Mouse (Mus musculus) embryo, embryonic 10.5 days (tissue): ENCODE data around the gene Nim1k.
"Not testable (repeated sequence)": the region's sequence is repeated elsewhere in the genome, so short reads cannot be mapped to it uniquely, and the experiment has no call there.

ENCODE experiments used
- DNase-seq: peaks from one replicate; pipeline ENCODE4 v3.0.0-alpha.2; 2015; ENCODE audit warnings: low spot score

Gene Nim1k

DNA sequence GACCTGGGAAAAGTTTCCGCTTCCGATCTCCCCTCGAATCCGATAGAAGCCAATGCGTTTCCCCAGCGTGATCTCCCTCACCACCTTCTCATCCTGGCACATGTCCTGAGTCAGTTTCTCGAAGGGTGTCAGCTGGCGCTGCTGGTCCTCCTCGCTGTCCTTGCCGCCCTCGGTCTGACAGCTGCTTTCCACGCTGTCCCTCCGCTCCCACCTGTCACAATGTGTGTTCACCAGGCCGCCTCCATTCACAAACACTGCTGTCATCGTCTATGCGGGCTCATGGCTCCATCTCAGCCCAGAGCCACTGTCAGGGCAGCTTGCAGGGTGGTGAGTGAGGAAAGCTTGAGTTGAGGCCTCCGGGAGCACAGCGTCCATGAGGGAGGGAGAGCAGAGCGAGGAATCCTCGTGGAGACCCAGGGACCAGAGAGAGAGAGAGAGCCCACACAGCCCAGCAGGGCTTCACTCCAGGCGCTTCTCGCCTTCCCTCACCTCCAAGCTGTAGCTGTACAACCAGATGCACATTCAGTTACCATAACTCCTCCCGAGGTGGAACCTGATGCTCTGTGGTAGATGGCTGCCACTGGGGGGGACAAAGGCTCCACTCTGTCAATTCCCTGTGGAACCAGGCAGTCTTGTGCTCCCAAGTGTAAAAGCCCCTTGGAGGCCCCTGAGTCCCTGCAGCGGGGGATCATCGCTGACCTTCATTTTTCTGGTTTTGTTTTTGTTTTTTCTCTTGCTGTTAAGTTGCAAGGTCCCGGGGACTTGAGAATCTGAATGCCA lies 27.9 kb downstream of the Nim1k start:
- no peak for DNase-seq

DNA sequence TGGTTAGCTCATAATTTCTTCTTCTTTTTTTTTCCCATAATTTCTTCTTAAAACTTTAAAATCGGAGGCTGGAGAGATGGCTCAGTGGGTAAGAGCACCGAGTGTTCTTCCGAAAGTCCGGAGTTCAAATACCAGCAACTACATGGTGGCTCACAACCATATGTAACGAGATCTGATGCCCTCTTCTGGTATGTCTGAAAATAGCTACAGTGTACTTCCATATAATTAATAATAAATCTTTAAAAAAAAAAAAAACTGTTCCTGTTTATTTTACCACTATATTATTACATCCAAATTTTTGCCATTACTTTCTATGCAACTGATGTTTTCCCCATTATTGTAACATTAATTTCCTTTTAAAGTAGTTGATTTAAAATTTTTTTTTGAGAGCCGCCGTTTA lies 31.1 kb downstream of the Nim1k start:
- DNase-seq: no peak

DNA sequence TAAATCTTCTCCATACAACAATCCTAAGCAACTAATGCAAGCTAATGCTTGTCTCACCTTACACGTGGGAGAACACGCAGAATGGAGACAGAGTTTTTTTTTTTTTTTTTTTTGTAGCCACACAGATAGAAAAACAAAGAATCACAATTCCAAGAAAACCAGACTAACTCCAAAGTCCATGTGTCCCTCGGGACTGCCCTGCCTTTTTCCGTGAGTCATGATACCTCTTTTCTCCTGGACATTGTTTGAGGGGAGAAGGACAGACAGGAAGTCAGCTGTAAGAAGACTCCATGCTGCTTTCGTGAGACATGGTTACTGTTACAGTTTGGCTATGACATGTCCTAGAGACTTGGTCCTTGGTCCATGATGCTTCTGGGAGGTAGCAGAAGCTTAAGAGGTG lies 32.3 kb downstream of the Nim1k start:
- no peak for DNase-seq

DNA sequence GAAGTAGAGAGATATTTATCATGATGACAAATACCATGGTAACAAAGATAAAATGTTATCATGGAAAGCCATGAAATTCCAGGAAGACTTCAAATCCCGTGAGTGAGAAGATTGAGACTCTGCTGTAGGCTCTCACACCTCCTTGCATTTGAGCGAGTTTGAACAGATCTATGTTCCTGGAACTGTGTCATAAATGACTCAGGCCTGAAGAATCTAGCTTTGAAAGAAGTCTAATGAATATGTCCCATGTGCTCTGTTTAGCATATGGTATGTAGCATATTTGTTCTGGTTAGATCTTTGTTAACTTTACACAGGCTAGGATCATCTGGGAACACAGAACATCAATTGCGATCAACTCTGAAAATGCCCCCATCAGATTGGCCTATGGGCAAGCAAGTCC lies 33.2 kb downstream of the Nim1k start:
- no peak for DNase-seq

DNA sequence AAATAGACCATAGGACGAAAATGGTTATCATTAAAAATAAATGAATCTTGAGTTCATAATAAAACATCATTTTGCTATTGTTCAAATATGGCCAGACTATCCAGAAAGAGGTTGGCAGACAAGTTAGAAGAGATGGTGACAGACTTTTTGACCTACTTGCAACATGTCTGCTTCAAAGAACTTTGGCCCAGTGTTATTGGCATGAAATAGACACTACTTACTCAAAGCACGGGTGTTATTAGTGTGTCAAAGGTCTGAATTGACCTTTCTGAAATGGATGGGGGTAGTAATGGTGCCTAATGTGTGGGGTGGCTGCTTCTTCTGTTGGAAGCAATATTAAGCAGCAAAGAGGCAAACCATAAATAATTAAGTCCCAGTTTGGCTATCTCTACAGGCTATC lies 39.6 kb downstream of the Nim1k start:
- DNase-seq: no peak

DNA sequence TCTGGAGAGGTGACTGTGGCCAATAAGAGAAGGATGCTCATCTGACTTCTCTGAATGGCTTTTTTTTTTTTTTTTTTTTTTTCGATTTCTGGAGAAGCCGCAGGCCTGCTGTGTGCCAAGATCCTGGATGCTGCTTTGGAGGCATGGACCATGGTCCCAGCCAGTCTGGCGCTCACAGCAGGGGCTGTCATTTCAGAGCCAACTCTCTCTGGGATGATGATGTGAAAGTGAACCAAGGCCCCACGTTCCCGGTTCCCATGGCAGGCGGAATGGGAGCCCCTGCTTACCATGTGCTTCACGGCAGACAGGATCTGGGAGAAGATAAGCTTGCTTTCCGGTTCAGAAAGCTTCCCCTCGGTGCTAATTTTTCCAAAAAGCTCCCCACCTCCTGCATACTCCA lies 41.9 kb downstream of the Nim1k start:
- no peak for DNase-seq

DNA sequence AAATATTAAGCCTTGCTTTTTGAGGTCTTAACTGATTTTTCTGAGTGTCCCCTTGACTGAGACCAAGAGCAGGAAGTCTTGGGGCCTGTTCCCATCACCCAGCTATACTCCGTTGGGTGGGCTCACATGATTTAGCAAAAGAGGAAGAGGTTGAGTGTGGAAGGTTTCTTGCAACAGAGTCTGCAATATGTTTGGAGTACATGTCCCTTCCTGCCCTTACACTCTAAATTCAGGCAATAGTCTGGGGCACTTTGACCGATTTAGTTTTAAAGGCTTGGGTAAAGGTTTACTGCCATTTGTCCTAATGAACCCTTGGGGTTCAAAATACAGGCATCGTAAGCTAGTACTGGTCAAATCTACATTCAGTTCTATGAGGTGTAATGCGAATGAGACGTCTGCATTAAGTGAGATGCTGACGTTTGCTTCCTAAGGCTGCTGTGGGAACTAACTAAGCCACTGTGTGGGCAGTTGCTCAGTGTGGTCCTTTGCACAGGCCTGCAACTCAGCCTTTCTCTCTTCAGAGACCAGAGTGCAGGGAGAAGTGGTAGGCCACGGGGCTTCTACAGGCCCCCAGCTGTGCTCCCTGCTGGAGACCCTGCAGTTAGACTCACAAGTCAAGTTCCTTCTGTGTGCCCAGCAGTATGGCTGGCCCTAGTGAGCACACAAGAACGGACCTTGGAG lies 42.4 kb downstream of the Nim1k start:
- no peak for DNase-seq

DNA sequence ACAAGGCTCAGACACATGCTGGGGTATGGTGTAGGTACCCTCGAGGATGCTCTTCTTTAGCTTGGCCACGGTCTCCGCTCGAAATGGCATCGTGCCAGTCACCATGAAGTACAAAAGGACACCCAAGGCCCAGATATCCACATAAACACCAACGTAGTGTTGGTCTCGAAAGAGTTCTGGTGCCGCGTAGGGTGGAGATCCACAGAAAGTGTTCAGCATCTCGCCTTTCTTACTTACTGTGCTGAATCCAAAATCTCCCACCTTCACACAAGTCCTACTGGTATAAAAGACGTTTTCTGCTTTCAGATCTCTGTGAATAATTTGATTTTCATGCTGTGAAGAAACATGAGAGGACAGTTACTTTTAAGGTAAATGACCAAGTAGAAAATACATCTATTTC lies 43.2 kb downstream of the Nim1k start:
- no peak for DNase-seq

DNA sequence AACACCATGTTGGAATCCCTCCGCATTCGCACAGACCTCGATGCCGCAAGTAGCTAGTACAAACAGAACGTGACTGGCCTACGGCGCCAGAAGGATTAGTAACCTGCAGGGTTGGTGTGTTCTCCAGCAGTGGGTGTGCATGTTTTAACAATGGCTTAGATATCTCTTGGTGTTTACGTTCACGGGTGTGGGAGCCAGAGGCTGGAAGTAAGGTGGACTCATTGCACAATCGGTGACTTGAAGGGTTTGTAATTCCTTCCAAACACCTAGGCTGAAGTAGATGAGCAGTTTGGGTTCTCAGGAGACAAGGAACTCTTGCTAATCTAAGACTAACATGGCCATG lies 45.4 kb downstream of the Nim1k start:
- DNase-seq: no peak

DNA sequence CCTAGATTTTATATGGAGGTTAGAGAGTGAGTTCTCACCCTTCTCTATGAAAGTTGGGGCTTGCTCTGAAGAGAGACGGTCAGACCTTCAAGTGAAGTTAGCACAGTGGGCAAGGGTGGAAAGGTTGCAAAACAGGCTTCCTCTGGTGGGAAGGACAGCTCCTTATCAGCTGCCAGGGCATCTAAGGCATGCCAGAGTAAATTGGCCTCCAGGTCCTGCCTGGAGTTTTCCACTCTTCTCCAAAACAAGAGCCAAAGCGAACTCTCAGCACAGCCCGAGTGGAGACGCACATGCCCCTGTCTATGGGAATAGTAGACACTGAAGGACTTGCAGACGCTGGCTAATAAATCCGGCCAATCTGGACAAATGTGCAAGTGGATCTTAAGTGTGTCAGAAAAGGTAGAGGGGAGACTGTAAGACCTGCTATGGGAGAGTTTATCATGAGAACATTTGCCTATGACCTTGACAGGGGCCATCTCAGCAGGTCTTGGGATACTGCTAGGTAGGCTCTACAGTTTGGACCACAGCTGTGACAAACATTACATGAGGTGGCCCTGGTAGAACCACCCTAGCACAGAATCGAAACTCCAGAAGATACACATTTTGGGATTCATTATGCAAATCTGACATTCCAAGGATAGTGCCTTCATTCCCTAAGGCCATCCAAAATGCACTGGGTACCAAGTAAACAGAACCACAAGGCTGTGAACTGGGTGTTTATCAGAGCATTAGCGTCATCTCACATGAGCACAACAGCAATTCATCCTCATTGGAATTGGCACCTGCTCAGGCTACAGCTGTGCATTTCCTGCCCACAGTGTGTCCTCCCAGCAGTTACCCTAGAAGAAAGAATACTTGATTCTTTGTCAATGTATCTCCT lies 46.1 kb downstream of the Nim1k start:
- DNase-seq: no peak

DNA sequence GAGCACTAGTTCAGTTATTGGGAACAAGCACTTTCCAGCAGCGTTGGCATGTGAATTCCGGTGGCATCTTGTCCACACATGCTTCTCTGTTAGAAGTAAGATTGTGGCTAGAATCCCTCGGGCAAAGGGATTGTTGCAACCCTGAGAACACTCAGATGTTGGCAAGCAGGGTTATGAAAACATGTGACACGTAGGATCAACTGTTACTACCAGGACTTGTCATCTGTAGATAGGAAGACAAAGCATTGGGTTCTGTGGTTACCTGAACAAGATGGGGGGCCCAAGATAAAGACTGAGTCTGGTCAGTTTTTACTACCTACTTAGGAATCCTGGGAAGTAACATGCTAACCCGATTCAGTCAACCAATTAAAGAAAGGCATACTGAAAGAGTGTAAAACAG lies 46.7 kb downstream of the Nim1k start:
- no peak for DNase-seq

DNA sequence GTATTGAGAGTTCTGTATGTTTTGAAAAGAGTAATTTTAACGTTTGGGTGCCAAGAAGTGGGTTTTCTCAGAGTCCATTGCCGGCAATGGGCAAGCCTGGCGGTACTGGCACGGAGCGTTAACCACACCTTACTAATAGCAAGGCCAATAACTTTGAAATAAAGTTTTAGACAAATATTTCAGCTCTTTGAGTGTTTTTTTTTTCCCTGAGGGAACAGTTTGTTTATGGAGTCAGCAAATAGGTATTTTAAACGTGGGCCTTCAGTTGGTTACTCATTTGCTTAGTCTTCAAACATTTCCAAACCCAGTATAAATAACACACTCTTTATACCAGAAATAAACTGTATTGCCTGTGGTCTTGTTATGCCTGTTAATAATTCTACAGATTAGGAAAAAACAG lies 47.8 kb downstream of the Nim1k start:
- DNase-seq: no peak

DNA sequence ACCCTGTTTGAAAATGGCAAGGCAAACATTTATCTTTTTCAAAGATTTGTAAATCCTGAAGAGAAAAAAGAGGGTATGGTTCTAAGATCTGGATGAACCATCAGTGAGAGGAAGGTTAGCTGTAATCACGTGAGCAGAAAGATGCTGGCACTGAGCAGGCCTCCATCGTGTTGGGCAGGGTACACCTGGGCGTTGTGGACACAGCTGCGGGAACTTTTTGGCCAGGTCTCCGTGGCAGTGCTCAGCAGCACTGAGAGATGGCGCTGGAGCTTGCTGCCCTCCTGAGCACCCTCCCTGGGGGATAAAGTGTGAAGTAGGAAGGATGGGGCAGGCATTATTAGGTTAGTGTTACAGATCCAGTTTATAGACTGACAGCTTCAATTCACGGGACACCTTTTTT lies 48.7 kb downstream of the Nim1k start:
- DNase-seq: no peak

DNA sequence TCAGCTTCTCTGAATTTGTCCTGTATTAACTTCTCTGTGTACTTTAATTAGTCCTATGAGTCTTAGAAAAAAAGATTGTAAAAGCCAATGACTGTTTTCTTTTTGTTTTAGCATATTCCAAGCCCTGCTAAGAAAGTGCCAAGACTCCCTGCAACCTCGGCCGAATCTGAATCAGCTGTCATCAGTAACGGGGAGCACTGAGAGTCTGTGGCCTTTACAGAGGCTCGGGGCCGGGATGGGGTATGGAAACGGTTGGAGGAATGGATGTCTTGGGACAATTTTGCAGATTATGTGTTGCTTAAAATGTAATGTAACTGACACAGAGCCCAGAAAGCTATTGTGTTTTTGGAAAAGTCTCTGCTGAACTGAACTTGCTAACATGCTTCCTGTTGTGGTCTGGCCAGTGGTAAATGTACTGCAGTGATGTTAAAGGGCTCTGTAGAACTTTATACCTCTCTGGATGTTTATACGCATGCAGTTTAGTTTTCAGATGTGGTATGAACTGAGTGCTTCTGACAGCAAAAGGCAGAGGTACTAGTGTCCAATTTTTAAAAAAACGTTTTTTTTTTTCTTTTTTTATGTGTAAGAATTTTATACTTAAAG lies 49.3 kb downstream of the Nim1k start:
- DNase-seq: not testable (repeated sequence)

DNA sequence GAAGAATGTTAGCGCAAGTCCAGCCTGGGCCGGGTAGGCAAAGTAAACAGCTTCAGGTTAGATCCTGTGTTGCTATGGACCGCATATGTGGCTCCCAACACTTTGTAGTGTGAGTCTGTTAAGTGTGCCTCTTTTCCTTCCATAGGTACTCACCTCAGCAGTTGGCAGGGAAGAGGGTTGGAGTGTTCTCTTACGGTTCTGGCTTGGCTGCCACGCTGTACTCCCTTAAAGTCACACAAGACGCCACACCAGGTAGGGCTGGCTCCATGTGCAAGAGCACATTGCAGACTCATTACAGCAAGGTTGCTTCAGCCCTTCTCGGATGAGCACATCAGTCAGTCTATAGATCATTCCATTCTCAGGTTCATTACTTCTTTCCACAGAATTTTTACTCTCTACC lies 51.4 kb downstream of the Nim1k start:
- DNase-seq: no peak

DNA sequence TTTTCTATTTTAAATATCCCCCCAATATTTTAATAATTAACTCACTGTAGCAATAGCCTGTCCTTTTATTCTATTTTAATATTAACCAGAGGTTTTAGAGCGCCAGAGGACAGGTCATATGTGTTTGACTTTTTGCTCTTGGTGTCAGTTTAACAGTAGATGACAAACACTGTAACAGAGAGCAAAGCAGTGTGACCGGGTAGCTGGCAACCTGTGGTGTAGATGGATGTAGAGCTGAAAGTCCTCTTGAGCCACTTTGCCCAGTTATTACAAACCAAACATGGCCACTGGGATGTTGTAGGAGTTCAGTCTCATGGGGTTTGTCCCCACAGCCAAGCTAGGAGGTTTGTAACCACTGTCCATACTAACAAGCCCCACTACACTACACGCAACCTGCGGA lies 57.2 kb downstream of the Nim1k start:
- DNase-seq: no peak

DNA sequence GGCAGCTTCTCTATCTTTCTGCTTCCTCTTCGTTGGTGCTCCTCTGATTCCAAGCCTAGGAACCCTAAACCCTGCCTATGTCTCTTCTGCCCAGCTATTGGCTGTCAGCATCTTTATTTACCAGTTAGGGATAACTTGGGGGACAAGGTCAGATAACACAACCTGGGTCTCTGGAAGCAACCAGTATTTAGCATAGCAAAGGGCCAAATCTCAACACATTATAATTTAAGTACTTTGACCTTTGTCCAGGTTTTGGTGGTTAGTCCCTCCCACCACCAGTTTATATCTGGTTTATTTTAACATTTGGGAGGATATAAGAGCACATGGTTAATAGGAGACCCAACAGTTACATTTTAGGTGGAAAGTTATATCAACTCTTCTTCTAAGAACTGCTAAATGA lies 59.2 kb downstream of the Nim1k start:
- DNase-seq: no peak

DNA sequence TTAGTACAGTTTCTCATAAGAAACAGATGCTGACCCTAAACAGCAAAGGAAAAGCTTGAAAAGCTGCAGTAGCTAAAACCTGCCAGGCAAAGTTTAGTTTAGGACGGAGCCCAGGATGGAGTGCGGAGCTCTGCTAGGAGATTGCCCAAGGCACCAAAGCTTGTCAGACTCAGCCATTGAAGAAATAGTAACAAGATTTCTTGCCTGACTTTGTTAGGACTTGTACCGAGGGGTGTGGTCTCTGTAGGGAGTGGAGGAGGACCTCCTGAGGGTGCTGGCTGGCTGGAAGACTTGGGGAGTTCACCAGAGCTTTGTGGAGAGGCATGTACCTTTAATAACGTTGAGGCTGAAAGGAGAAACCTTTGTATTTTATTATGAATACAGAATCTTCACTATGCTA lies 60.0 kb downstream of the Nim1k start:
- no peak for DNase-seq

DNA sequence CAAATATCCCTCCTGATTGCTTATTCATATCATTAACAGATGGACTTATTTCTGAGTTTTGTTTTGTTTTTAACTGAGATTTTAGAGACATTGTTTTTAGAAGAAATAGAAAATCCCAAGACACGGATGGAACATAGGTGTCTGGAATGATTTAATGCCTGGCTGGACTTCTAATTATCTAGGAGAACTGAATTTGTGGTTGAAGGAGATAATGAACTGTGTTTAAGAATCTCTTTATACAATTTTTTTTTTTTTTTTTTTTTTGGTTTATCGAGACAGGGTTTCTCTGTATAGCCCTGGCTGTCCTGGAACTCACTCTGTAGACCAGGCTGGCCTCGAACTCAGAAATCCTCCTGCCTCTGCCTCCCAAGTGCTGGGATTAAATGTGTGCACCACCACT lies 63.7 kb downstream of the Nim1k start:
- DNase-seq: not testable (repeated sequence)

DNA sequence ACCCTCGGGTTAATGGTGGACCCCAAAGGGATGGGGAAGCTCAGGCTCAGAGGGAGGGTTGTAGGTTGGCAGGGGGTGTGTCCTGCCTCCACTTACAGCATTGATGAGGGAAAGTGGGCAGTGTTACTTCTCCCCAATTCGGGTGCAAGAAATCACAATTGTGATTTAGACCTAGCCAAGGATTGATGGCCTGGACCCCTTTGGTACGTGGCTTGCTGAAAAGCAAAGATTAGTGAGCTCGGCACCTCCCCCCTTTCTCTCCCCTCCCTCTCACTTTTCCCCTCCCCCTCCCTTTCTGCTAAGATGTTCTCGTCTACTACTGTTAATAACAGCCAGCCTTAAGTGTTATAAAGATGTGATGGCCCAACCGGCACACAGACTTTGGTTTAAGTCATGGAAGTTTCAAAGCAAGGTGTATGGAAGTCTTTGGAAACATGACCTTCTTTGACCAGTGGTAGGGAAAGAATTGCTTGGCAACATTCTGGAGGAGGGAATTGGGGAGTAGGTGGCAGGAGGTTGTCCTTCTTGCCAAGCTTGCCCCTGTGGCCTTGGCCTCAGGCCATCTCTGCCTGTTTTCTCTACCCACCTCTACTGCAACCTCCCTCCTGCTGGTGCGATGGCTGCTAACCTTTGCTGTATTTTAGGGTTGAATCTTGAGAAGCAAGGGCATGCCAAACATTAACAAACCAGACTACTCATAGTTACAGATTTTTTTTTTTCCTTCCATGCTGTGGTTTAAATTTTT lies 64.6 kb downstream of the Nim1k start:
- DNase-seq: peak; percentile 53

DNA sequence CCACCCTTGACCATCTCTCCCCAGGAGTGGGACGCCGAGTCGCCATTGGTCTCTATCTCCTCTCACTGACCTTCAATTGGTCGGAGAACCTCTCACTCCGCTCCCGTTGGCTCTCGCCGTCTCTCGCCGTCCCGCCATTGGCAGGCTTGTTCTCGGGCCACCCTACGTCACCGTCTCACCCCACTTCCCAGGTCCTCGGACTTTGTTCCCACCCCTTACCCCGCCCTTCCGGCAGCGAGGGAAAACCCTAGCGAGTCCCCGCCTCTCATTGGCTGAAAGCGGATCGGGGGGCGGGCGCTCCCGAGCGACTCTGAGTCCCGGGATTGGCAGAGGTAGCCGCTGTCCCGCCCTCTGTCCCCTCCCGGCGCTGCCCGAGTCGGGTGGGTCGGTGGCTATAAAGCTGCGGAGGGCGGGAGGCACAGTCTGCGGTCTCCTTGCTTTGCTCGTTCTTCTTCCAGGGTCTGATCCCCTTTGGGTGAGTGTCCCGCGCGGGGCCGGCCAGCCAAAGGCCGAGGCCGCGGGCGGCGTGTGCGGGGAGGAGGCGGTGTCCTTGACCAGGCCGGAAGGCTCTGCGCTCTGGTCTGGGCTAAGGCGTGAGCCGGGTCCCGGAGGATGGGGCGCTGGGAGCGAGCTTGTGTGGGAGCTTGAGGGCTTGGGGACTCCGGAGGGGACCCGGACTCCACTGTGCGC lies 65.5 kb downstream of the Nim1k start, which contains the start of gene Hmgcs1:
Gene Hmgcs1 (plus strand): TSS at position 341 of the 690 bp plus-strand sequence.
- DNase-seq: peak; percentile 100
